Mouse (Mus musculus): ENCODE measurements around the gene Ubfd1.

The Ubfd1 gene

DNA sequence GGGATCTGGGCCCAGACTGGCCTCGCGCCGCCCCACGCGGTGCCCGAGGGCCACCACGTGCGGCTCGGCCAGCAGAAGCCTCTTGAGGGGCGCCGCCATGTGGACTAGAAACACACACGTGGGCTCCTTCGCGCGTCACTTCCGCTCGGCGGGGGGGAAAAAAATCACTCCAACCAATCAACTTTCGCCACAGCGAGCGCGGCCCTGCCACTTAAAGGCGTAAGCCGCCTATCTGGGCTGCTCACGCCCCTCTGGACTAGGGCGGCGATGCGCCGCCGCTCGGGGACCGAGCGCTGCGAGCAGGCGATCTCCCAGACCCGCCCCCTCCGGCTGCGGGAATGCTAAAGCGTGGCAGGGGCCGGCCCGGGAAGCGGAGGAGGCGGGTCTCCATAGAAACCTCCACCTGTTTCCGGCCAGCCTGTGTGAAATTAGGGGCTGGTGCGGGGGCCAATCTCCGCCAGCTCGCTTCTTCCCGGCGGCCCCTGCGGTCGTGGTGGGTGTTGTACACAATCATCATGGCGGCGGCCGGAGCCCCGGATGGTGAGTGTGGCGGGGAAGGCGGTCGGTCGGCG, at the start of gene Ubfd1, which contains the start of gene Ears2:
Gene Ubfd1, plus strand, starts transcription at position 231 of the 572 bp plus-strand sequence.
Gene Ears2, minus strand, starts transcription at position 319 of the 572 bp plus-strand sequence.
- peak; percentile 97 for DNase-seq (ENCODE audit: low read depth)

DNA sequence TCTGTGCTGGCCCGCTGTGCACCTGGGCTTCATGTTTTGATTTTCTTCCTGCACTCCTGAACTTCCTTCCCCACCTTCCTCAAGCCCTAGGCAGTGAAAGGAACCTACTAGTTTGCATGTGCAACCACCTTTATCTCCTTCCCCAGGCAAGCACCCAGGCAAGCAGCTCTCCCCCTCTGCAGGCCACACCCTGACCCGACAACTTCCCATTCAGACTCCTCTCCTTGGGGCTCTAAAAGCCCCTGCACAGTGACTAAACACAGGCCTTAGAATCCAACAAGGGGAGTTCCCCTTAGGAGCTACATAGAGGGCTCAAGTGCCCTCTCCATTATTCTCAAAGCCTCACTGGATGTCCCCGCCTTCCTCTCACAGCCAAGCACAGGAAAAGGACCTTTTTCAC, 48.7 kb upstream of the Ubfd1 start:
- no peak for DNase-seq (ENCODE audit: low read depth)

DNA sequence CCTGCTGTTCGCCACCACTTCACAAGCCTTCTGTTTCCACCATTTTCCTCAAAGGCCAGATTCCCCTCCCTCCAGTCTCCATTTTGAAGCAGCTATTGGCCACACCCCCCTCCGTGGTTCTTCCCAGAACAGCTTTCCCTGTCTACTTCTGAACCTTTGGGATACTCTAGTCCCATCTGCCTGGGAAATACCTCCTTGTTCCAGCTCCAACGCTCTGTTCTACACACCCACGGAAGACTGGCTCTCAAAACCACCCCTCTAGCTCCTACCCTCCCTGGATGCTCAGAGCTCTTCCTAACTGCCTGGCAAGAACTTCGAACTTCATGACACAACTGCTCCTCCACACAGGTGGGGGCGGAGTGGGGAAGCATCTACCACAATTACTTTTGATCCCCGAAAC, 48.0 kb upstream of the Ubfd1 start:
- no peak for DNase-seq (ENCODE audit: low read depth)

DNA sequence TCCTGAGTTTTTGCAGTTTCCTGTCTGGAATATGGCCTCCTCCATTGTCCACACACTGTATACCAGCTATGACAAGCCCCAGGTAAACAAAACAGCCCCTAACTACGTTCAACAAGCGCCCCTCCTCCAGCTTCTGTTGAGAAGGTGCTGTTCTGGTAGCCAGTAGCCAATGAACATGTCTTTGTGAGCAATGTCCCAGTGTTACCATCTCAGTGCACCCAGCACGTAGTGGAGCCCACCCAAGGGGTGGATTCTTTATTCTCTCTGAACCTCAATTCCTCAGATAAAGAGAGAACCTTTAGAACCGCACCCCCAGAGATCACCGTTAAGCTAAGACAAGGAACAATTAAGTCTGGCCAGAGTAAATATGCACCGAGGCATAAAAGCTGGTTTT, 46.7 kb upstream of the Ubfd1 start:
- no peak for DNase-seq (ENCODE audit: low read depth)

DNA sequence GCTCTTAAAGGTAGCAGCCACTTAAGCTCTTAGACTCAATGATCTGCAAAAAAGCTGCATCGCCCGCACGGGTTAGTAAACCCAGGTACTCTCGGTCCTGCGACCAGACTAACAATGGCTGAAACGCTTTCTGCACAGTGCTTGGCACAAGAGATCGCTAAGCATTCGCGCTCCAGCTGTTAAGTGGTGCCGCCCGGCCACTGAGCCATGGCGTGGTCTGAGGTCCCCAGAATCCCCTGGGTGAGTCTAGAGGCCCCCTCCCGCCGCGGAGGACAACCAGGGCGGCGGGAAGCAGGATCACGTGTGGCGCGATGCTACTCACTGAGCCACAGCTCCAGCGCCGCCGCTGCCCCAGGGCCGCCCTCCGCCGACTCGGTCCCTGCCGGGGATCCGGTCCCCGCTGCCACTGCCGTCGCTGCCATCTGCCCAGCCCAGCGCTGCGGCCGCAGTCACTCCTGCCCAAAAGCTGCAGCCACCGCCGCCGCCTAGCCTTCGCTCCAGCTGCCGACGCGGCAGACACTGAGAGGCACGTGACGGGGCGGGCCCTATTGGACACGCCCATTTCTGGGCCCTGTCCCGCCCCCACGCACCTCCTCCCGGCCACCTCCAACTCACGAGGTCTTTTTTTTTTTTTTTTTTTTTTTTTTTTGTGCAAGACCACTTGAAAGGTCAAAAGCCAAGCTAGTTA, 46.2 kb upstream of the Ubfd1 start, which contains the start of gene Gga2:
Gene Gga2, minus strand, starts transcription at position 556 of the 688 bp plus-strand sequence.
- DNase-seq (ENCODE audit: low read depth) = peak; percentile 73

DNA sequence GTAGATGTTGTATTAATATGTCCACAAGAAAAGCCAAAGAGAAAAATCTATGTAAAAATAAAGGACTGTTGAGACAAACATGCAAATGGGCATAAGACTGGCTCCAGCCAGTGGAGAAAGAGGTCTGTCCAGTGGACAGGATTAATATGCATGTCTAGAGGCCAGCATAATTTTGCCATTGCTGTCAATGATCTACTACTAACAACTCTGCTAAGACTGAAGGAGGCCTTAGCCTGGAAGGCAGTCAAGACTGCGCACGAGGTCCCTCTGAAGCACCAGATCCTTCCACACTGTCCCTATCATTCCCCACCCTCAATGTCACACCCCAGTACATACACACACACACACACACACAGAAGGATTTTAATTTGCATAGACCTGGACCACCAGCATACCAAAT, 44.8 kb upstream of the Ubfd1 start:
- DNase-seq (ENCODE audit: low read depth) = no peak

DNA sequence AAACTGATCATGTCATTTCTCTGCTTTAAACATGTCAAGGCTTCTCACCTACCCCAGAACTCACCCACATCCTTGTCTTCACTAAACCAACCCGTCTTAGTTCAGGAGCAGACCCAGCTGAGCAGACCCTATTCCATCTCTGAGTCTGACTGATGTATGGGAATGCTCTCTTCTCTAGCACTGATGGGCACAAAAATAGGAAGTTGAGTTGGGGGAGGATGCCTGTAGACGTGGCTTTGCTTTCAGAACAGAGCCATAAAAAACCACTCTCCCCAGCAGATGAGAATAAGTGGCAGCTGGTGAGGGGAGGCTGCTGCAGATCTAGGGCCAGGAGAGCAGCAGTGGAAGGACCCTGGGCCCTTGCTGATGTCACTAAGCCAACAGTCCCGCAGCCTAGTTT, 33.6 kb upstream of the Ubfd1 start:
- DNase-seq (ENCODE audit: low read depth) = no peak

DNA sequence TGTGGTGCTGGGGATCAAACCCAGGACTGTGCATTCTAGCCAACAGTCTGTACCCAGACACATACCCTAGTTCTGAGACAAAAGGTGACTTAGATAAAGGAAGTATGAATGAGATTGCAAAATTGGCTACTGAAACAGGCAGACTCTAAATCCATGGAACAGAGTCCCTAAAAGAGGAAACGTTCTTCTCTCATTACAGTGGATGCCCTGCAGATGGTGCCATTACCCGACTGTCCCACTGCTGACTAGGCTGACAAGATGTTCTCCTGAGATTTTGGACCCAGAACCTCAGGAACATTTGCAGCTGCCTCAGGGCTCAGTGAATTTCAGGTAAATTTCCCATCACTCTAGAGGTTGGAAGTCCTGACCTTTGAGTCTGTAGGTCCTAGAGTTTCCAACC, 32.6 kb upstream of the Ubfd1 start:
- DNase-seq (ENCODE audit: low read depth) = no peak

DNA sequence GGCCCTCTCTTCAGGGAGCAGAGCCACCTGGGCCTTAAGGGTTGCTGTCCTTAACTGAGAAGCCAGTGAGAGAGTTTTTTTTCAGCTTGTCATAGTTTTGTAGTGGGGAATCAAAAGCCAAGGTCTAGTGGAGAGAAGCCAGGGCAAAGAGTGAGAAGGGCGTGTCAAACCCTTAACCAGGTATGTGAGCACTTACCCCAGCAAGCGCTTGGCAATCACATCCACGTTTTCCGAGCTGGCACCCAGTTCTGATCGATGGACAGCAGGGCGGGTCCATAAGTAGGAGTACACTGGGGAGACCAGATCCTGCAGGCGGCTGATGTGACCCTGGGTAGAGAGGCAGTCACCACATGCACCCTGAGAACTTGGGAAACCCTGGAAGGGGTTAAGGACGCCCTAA, 22.9 kb upstream of the Ubfd1 start:
- no peak for DNase-seq (ENCODE audit: low read depth)

DNA sequence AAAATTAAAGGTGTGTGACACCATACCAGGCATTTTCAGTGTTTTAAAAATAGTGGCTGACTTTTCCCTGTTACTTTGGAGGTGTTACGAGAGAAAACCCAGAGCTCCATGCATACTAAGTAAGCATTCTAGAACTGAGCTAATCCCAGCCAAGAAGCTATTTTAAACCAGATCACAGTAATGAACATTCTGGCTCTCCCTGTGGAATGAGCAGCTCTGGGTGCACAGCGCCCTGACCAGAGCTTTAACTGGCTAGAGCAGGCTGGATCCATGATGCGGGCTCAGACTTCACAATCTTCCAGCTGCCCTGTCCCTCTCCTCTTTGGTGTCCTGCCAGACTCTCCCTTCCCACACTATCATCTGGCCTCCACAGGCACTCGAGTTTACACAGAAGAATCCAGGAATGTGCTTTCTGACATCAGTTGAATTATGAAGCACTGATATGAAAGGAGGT, 21.8 kb upstream of the Ubfd1 start:
- DNase-seq (ENCODE audit: low read depth) = no peak

DNA sequence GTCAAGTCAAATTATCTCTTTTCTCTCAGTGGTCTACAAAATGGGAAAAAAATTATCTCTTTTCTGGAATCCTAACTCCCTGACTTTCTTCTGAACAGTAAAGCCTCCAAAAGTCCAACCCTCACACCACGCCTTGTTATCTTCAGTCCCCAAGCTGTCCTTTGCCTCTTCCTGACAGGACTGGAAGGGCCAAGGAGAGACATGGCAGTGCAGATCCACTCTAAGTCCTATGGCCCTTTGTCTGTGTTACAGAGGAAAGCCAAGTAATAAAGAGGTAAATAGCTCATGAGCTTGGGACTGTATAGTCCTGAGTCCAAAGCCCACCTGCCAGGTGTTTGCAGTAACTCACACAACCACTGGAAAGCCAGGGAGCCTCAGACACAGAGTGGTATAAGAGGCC, 21.3 kb upstream of the Ubfd1 start:
- no peak for DNase-seq (ENCODE audit: low read depth)

DNA sequence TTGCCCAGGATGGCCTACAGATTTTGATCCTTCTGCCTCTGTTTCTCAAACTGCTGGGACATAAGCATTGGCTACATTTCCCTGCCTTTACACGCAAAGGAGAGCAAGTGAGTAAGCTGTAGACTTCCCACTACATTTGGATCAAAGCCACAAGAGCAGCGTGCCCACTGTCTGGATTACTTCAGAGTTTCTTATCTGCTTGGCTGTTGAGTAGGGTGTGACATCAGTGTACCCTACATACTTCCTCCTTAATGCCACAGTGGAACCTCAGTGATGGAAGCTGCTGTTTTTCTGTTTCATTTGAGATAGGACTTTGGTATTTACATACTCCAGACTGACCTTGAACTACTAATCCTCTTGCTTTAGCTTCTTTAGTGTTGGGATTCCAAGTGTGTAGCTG, 20.2 kb upstream of the Ubfd1 start:
- no peak for DNase-seq (ENCODE audit: low read depth)

DNA sequence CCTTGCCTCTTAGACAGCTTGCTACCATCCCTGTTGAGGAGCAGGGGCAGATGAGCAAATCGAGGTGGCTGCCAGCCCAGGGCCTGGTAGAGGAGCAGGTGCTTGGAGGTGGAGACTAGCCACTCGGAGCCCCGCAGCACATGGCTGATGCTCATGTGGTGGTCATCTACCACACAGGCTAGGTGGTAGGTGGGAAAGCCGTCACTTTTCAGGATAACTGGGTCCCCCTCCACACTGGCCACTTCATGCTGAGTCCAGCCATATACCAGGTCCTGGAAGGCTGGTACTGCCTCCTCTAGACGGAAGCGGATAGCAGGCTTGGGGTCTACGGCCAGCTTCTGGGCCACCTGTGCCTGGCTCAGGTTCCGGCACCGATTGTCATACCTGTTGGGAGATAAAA, 18.8 kb upstream of the Ubfd1 start:
- DNase-seq (ENCODE audit: low read depth) = no peak

DNA sequence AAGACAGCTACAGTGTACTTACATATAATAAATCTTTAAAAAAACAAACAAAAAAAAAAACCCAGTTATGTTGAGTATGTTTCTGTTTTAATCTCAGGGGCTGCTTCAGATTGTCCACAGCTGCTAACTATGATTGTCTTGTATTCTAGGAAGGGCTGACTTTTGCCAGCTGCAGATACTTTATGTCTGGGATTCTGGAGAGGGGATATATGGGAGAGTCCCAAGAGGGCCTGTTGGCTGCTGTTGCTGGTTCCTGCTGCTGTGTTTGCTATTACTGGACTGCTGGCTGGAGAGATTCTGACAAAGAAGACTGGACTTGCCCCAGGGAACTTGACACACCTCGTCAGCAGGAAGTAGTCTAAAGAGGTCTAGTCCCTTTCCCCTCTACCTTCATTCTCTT, 16.1 kb upstream of the Ubfd1 start:
- no peak for DNase-seq (ENCODE audit: low read depth)

DNA sequence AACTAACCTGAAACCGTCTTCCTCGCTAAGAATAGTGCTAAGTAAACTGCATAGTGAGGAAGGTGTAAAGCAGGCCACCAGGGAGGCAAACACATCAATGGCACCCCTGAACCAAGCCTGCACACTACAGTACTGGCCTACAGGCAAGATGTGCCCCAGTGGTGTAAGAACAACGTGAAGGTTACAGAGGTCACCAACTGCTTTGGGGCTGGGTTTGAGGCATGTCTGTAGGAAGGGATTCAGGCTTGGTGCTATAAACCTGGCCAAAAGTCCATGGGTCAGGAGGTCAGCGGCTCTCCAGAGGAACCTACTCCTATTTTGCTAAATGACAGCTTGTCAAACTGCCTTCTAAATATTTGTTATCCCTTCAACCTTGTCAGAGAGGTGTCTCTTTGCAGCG, 10.3 kb upstream of the Ubfd1 start:
- no peak for DNase-seq (ENCODE audit: low read depth)

DNA sequence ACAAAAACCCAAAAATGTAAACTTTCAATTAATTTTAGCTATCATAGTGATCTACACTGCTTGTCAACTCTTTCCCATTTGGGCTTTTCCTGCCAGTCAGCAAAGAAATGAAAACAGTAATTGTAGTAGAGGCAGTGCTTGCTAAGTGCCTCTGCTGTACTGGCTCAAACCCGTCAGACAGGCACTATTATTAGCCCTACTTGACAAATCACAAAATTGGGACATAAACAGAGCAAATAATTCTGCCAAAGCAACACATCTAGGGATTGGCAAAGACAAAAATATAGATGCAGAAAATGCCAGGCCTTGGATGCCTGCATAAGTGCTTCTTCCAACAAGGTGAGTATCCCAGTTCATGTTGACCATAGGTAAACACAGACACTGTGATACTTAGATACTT, 1.3 kb upstream of the Ubfd1 start:
- DNase-seq (ENCODE audit: low read depth) = no peak

DNA sequence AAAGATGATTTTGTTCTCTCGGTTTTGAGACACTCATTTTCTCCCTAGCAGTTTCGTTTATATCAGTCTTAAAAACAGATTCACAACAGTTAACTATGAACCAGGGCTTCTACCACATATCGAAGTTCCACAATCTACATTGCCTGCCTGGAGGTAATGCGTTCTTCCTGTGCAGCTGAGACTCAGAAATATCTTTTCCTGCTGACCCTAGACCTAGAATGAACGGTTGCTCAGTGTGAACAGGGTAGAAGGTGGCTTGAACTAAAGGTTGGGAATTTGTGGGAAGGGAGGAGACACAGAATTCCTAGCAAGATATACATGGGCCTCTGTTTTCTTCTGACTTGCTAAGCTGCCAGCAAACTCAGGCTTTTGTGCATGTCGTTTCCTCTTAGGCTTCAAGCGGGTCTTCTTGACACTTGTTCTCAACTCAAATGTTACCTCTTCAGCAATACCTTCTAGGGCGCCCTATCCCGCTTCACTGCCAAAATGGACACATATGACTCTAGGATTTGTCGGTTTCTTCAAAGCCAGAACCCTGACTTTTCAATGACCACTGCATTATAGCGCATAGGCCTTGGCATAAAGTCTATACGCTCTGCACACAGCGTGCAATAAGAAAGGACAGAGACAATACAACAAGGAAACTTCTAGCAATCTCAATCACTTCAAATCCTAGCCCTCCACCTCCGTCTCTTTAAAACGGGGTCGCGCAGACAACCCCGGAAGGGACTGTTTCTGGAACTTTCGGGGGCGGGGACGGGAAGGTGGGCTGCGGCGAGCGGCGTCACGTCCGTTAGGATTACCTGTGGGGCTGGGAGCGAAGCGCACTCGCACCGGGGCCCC, 652 bp upstream of the Ubfd1 start:
- no peak for DNase-seq (ENCODE audit: low read depth)

DNA sequence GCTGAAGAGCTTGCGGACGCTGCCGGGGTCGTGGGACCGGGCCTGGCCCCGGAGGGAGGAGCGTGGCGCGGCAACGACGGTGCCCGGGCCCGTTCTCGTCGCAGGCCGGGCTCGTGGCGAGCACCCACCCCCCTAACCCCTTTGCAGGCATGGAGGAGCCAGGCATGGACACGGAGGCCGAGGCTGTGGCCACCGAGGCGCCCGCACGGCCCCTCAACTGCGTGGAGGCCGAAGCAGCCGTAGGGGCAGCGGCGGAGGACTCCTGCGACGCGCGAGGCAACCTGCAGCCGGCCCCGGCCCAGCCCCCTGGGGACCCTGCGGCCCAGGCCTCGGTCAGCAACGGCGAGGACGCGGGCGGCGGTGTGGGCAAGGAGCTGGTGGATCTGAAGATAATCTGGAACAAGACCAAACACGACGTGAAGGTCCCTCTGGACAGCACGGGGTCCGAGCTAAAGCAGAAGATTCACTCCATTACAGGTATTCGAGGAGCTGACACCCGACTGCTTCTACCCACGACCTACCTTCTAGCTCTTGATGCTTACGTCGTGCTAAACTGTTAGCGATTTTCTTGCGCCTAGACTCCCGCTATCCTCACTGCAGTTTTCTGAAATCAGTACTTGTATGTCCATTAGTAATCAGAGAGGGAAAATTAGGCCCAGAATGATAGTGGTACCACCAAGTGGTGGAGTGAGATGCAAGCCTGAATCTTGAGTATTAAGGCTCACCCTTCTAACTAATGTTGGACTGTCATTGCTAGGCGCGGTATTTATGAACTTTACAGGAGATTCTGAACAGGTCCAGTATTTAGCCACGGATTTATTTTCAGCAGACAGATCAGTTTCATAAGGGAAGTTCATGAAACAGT, 774 bp downstream of the Ubfd1 start:
- no peak for DNase-seq (ENCODE audit: low read depth)

DNA sequence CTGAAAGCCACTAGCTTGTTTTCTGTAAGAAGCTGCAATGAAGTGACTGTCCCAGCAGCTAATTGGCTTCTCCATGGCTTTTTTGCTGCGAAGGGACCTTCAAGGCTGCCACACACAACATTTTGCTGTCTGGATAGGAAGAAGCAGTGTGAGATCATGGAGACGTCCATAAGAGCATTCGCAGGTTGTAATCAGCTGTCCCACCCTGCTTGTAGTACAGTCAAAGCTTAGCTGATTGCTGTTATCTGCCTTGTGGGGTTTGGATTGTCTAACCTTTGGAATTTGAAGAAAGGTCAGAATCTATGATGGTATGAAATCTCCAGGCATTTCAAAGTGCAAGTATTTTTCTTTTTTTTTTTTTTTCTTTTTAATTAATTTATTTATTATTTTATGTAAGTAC, 7.4 kb downstream of the Ubfd1 start:
- DNase-seq (ENCODE audit: low read depth) = no peak

DNA sequence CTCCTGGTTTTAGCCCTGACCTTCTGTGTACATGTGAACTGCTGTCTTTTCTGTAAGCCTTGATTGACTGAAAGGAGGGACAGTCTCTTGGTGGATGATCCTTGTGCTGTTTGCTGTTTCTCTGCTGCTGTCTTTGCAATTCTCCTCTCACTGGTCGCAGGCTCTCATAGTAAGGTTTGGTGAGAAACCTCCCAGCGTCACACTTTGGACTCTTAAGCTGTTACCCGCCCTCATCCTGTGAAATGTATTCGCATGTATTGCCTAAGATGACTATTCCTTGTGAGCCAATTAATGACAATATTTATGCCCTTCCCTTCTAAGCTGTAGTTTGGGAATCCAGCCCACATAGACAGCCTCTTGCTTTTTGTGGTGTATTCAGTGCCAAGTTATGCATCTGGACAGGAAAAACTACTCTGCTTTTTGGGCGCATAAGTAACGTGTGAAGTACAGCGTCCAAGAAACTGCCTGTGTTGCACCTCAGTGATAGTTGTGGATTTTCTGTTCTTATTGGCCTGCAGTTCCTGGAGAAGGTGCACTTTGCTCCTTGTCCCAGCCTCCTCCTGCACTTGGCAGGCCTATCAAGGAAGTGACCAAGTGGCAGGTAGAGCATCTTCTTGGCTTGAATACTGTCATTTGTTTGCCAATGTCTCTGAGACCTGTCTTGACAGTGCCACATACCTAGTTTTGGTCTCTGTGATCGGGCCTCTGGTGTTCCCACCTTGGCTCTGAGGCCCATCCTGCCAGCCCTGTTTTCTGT, 13.0 kb downstream of the Ubfd1 start:
- no peak for DNase-seq (ENCODE audit: low read depth)

DNA sequence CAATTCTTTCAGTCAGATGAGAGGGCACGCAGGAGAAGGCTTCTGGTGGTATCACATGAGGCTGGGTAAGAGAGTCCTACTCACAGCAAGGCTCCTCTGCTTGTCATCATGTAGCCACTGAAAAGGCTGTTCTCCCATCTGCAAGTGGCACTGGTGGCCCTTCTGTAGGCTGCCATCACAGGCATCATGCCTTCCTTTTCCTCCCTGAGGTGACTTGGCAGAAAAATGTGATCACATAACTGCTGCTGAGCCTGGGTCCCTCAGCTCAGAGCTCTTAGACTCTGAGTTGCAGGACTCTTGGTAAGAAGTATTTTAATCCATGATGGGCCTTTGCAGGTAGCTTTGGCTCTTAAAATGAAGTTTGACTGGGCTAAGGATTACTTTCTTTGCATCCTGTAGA, 14.1 kb downstream of the Ubfd1 start:
- DNase-seq (ENCODE audit: low read depth) = no peak

Measured in fibroblast of lung, adult 2 months (primary cell).